Mouse (Mus musculus) B cell, adult 67 days (primary cell): ENCODE measurements around the gene Adm2. TPM values are rescaled to one million over a fixed set of nuclear protein-coding genes. Genes with fewer than 3 reads are reported as not detected.

ENCODE experiments used
- total RNA-seq, 2 experiments: library from RNA; stranded (reverse); gene quantifications; 4 replicates each; pipeline ENCODE4 v1.2.4; 2023

Gene Adm2
- not detected for total RNA-seq

DNA sequence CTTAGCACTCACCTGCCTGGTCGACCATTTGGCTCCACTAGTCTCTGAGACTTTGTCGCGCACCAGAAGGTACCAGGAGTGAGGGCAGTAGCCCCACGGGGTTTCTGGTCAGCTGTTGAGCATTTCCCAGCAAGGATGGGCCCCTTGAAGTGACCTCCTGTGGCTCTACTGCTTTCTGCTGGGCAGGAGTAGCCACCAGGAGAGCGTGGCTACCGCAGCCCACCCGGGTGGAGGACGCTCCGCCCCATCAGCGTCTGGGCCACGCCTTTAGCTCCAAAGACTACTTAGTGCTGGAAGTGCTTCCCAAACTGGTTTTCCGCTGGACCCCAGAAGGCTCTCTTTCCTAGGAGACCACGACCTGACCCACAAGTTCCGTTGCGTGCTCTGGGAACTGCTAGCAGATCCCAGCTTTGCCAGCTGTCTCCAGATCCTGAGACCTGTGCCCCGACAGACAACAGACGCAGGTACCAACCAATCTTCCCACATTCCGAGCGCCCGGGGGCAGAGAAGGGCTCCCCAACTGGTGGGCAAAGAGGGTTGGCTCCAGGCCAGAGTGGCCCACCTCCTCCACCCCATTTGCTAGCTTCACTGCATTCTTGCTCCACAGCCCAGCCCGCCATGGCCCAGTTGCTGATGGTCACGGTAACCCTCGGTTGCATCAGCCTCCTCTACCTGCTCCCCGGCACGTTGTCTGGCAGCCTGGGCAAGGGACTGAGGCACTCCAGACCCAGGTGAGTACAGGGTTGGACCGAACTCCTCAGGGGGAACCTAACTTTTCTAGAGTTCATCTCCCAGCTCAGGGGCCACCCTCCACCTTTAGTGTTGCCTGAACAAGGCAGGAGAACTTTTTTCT is at the start of gene Adm2:
Adm2 (plus strand) TSS at position 51 of the 853 bp plus-strand sequence.

DNA sequence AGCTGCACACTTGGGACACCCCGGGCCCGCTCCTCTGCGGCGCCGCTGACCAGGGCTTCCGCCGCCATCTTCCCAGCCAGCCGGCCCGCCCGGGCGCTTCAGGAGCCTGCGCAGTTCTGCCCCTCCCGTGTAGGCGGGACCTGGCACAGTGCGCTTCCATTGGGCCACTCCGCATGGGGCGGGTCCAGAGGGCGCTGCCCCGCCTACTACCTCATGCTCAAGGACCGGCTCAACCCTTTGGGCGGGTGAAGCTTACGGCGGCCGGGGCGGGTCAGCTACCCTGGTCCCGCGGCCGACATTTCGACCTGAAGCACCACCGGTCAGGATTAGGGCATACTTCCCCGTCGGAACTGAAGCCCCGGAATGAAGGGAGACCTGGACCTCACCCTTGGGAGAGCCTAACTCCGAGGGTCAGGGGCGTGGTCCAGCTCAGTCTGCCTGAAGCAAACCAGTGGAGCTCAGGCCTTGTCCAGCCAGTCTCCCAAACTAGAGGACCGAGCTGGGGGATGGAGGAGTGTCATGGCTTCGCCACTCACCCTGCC is 7.3 kb upstream of the Adm2 start, which contains the start of gene Sbf1:
Sbf1 (minus strand) TSS at position 122 of the 542 bp plus-strand sequence.

DNA sequence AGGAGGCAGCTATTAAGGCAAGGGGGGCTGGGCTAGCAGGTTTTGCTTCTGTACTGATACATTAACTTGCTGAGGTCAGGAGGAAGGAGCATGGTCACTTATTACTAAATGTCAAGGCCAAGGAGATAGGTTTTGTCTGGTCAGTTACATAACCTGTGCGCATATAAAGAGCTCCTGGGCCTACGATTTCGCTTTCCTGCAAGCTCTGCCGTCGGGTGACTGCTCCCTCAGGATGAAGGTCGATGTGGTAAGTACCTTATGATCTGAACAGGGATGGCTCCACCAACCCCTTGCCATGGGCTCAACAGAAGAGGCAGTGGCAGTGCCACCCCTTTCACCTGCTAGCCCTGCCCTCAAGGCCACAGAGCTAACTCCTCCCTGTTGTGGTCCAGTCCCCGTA is 11.8 kb downstream of the Adm2 start, which contains the start of gene Miox:
Miox (plus strand) TSS at position 128 of the 400 bp plus-strand sequence.

DNA sequence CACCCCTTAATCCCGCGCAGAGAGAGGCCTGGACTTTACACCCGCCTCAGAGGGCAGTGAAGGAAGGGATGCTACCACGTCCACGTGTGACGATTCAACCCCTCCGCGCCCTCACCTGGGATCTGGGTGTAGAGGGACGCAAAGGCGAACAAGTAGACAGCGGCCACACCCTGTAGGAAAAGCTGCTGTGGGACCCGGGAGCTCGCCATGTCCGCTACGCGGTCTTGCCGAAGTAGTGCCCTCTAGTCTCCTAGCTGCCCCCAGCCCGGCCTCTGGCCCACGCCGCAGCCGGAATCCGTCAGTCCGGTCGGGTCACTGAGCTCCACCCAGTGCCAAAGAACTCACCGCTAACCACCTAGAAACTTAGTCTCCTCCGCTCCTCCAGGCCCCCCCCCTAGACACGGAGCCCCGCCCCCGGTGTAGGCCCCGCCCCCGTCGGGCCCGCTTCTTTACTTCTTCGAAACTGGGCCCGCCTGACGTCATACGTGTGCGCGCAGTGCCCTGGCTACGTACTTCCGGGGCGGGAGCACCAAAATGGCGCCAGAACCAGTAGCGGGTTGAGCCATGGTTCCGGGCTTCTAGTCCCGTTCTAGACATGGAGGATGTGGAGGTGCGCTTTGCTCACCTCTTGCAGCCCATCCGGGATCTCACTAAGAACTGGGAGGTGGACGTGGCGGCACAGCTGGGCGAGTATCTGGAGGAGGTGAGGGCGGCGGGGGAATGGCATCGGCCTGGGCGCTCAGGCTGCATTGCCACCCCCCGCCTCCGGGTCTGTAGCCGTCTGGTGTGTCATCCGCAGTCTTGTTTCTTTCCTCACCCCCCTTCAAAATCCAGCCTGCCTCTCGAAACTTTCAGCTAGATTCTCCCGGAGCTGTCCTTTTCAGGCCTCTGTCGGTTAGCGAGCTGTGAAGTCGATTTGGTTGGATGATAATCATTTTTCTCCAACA is 33.0 kb downstream of the Adm2 start, which contains the start of the genes Lmf2 and Ncaph2:
Lmf2 (minus strand) TSS at position 419 of the 947 bp plus-strand sequence.
Ncaph2 (plus strand) TSS at position 479 of the 947 bp plus-strand sequence.

DNA sequence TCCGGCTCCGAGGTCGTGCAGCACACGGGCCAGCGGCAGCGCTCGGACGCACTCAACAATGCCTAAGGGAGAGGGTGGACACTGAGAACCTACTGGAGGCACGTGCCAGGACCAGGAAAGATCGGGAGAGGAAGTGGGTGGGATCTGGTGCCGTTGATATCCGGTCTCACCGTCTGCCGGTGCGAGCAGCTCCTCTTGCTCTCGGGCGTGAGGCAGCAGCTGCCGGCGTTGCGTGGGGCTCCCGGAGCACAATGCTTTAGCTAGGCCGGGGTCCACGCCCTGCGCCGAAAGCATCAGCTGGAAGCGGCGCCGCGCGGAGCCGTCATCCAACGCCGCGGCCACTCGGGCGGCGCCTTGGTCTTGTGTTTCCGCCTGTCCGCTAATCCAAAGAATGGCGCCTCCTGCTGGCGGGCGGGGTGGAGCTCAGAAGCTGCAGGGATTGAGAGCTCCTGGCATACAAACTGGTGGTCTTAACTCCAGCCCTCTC is 51.3 kb downstream of the Adm2 start, which contains the start of gene Sco2:
Sco2 (minus strand) TSS at position 85 of the 487 bp plus-strand sequence.

Other genes with a start within 250 kb of the Adm2 start
- gene Trabd, start 247.6 kb upstream of the Adm2 start, total RNA-seq, result 10 to 100 TPM; 57.3 to 67.8 TPM
- gene Selenoo, start 233.6 kb upstream of the Adm2 start, total RNA-seq, result 10 to 100 TPM; 30.7 to 31.6 TPM
- gene Tubgcp6, start 199.6 kb upstream of the Adm2 start, total RNA-seq, result 10 to 100 TPM; 56.5 to 64.7 TPM
- gene Hdac10, start 194.0 kb upstream of the Adm2 start, total RNA-seq, result 100 to 1,000 TPM in 1 of 2 experiments, 10 to 100 TPM in 1; 99.3 to 101 TPM
- 10 to 100 TPM; 17.9 to 21.0 TPM for gene Mapk12, start 182.0 kb upstream of the Adm2 start, total RNA-seq
- gene Mapk11, start 173.1 kb upstream of the Adm2 start, total RNA-seq, result 10 to 100 TPM; 87.0 to 90.1 TPM
- 10 to 100 TPM in 1 of 2 experiments, 1 to 10 TPM in 1; 9.8 to 12.8 TPM for gene Plxnb2, start 141.9 kb upstream of the Adm2 start, total RNA-seq
- 10 to 100 TPM; 34.3 to 37.2 TPM for gene Dennd6b, start 126.2 kb upstream of the Adm2 start, total RNA-seq
- gene Ppp6r2, start 111.2 kb upstream of the Adm2 start, total RNA-seq, result 10 to 100 TPM; 59.2 to 68.8 TPM
- gene Sbf1, start 7.4 kb upstream of the Adm2 start, total RNA-seq, result 100 to 1,000 TPM; 240 to 267 TPM
- gene Miox, start 11.7 kb downstream of the Adm2 start, total RNA-seq, result not detected
- 10 to 100 TPM; 50.3 to 51.8 TPM for gene Lmf2, start 32.9 kb downstream of the Adm2 start, total RNA-seq
- 100 to 1,000 TPM; 130 to 147 TPM for gene Ncaph2, start 33.0 kb downstream of the Adm2 start, total RNA-seq
- gene Sco2, start 51.1 kb downstream of the Adm2 start, total RNA-seq, result 10 to 100 TPM; 17.2 to 20.1 TPM
- 1 to 10 TPM in 1 of 2 experiments, under 1 TPM in 1; 0.59 to 1.4 TPM for gene Tymp, start 54.3 kb downstream of the Adm2 start, total RNA-seq
- not detected for gene Odf3b, start 56.6 kb downstream of the Adm2 start, total RNA-seq
- gene Klhdc7b, start 62.2 kb downstream of the Adm2 start, total RNA-seq, result not detected
- not detected for gene Syce3, start 87.8 kb downstream of the Adm2 start, total RNA-seq
- gene Cpt1b, start 103.1 kb downstream of the Adm2 start, total RNA-seq, result 1 to 10 TPM; 6.8 to 9.8 TPM
- gene C730034F03Rik, start 106.9 kb downstream of the Adm2 start, total RNA-seq, result 10 to 100 TPM; 12.2 to 15.8 TPM
- not detected for gene Gm44502, start 107.0 kb downstream of the Adm2 start, total RNA-seq
- gene Chkb, start 107.2 kb downstream of the Adm2 start, total RNA-seq, result 100 to 1,000 TPM; 245 to 328 TPM
- not detected for gene Mapk8ip2, start 131.2 kb downstream of the Adm2 start, total RNA-seq
- 10 to 100 TPM; 15.8 to 18.1 TPM for gene Arsa, start 154.7 kb downstream of the Adm2 start, total RNA-seq
- gene Shank3, start 176.9 kb downstream of the Adm2 start, total RNA-seq, result not detected
- not detected for gene Acr, start 245.6 kb downstream of the Adm2 start, total RNA-seq